Mouse (Mus musculus): ENCODE results near the gene Nox4.

DNA sequence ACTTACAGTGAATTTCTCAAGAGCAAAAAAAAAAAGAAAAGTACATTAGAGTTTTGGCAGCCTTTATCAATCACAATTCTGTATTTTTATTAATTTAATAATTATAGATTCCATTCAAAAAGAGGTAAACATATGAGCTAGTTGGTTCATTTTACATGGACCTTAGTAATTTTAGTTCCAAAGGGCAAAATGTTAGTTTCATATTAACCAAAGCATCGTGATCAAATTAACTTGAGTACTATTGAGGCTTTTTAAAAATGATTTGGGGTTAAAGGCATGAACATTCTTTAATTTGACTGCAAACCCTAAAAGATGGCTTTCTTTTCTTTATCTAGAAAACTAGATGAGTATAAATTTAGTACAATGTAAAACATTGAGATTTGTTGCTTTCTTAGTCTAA, 16.4 kb upstream of the Nox4 start:
- no peak for TF ChIP-seq CTCF (IDR thresholded peaks at IDR 0.05; ENCODE audit: extremely low read depth, insufficient read depth, low read length)
- TF ChIP-seq POLR2A (IDR thresholded peaks at IDR 0.05; ENCODE audit: extremely low read depth, insufficient read depth, low read length): no peak

Measured in cortical plate, adult 2 months (tissue).